Mouse (Mus musculus): ENCODE results near the gene Loxl1.

DNA sequence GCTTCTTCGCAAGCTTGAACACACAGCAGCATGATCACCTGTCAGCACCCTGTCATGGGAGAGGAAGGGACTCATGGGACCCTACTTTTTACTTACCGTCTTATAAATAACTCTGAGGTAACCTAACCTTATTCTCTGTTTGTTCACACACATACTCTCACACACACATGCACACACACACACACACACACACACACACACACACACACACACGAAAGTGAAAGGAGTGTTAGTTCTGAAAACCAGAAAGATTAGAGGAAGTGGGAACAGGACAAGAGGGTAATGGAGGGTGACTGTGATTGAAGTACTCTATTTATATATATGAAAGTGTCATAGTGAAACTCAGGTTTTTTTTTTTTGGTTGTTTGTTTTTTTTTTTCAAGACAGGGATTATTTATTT, 41.9 kb downstream of the Loxl1 start:
- TF ChIP-seq CTCF (IDR thresholded peaks at IDR 0.05; ENCODE audit: control insufficient read depth, insufficient read depth, insufficient read length) (no peak), MYOG (IDR thresholded peaks at IDR 0.05; ENCODE audit: control insufficient read depth, extremely low read depth, insufficient read length) (no peak), MYOD1 (IDR thresholded peaks at IDR 0.05; ENCODE audit: control insufficient read depth, insufficient read length, low read depth) (no peak), CEBPB (IDR thresholded peaks at IDR 0.05; ENCODE audit: low read depth) (no peak), USF1 (IDR thresholded peaks at IDR 0.05; ENCODE audit: low read depth) (no peak)
